Mouse (Mus musculus): ENCODE results near the gene Kctd19. TPM values are rescaled to one million over a fixed set of nuclear protein-coding genes. Genes with fewer than 3 reads are reported as not detected.

Kctd19 gene
- polyA plus RNA-seq, 1 experiment from 2014 or later = not detected

GRCm38 (mm10) chr8:105433511-105433910, 20.2 kb upstream of the Kctd19 start:
- Histone ChIP-seq H3K4me2 (ENCODE audit: low read depth, low read length) (no peak overlapping the region), H3K9ac (ENCODE audit: low read depth, low read length) (no peak overlapping the region), H3K36me3 (ENCODE audit: control insufficient read depth, insufficient read depth) (no peaks in the 10 kb centered on the region), H3K9me3 (replicated peaks; ENCODE audit: control insufficient read depth, low read length) (no peaks in the 10 kb centered on the region), H3K4me3 (ENCODE audit: low read depth, low read length) (no peak overlapping the region), H3K27me3 (ENCODE audit: control insufficient read depth, insufficient read depth, low read depth, low read length) (peaks cover 6% of the 10 kb centered on the region; the same call in 1 of the 2 replicates), H3K27ac (ENCODE audit: low read length) (no peak overlapping the region), H3K4me1 (ENCODE audit: control insufficient read depth, low read depth, low read length) (no peaks in the 10 kb centered on the region)
- 55% methylated on average over 5 of the region's 5 CpGs for WGBS (ENCODE audit: insufficient replicate concordance)
- no peak for ATAC-seq (ENCODE audit: low read depth)

GRCm38 (mm10) chr8:105433021-105433420, 19.7 kb upstream of the Kctd19 start:
- Histone ChIP-seq H3K4me1 (ENCODE audit: control insufficient read depth, low read depth, low read length) (no peaks in the 10 kb centered on the region), H3K4me3 (ENCODE audit: low read depth, low read length) (no peak overlapping the region), H3K9ac (ENCODE audit: low read depth, low read length) (no peak overlapping the region), H3K4me2 (ENCODE audit: low read depth, low read length) (no peak overlapping the region), H3K9me3 (replicated peaks; ENCODE audit: control insufficient read depth, low read length) (no peaks in the 10 kb centered on the region), H3K27ac (ENCODE audit: low read length) (no peak overlapping the region), H3K36me3 (ENCODE audit: control insufficient read depth, insufficient read depth) (no peaks in the 10 kb centered on the region), H3K27me3 (ENCODE audit: control insufficient read depth, insufficient read depth, low read depth, low read length) (peaks cover 6% of the 10 kb centered on the region; the same call in 1 of the 2 replicates)
- no peak for ATAC-seq (ENCODE audit: low read depth)
- whole genome bisulfite sequencing (ENCODE audit: insufficient replicate concordance) = 64% methylated on average over 6 of the region's 6 CpGs

DNA sequence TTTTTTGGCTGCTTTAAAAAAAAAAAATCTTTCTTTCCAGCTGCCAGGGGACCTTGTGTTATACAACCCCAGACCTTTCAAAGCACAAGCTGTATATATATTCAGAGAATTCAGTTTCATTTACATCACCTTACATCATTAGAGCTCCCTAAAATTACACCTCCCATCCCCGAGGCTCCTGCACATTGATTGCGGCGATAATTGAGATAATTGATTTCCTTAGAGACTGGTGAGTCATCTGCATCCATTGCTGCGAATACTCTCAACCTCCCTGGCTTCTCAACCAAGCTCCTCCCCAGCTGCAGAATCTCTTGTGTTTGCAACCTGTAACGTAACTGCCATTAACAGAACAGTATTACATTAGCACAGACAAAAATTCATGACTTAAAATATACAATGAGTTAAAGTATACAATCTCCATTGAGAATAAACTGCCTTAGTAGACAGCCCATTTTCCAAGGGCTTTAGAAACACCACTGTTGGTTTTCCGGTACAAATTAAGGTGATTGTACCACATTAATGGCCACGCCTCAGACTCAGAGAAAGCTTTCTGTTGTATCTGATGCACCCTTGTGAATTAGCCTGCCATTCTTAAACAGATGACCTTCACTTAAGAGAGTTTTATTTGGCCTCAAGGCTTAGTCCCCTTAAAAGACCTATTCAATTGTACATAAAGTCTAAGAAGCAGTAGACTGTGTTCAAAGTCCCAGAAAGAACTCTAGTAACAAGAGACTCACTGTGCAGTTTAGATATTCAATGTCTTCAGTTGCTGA, 18.6 kb upstream of the Kctd19 start:
- WGBS (ENCODE audit: insufficient replicate concordance) = 52% methylated on average over 7 of the region's 7 CpGs
- ATAC-seq (ENCODE audit: low read depth) = no peak
- Histone ChIP-seq H3K36me3 (ENCODE audit: control insufficient read depth, insufficient read depth) (no peaks in the 10 kb centered on the region), H3K4me3 (ENCODE audit: low read depth, low read length) (no peak overlapping the region), H3K4me2 (ENCODE audit: low read depth, low read length) (no peak overlapping the region), H3K27me3 (ENCODE audit: control insufficient read depth, insufficient read depth, low read depth, low read length) (peaks cover 6% of the 10 kb centered on the region; the same call in 1 of the 2 replicates), H3K27ac (ENCODE audit: low read length) (no peak overlapping the region), H3K9me3 (replicated peaks; ENCODE audit: control insufficient read depth, low read length) (no peaks in the 10 kb centered on the region), H3K9ac (ENCODE audit: low read depth, low read length) (no peak overlapping the region), H3K4me1 (ENCODE audit: control insufficient read depth, low read depth, low read length) (no peaks in the 10 kb centered on the region)

DNA sequence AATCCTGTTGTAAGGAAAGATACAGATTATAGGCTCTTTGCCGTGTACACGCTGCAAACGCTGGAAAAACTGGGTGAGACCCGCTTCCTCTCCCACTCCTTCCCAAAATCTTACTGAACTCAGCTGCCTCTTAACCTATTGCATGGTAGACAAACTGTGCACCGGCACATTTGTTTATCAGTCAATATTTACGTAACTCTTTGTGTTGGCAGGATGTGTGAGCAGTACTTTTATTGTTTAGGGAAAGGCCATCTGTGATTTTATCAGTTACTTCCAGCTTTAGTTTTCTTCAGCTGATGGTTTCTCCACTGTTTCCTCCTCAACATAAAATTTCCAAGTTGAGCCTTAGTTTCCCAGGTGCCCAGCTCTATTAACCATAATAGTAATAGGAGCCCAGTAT, 13.6 kb upstream of the Kctd19 start:
- Histone ChIP-seq H3K4me1 (ENCODE audit: control insufficient read depth, low read depth, low read length) (no peaks in the 10 kb centered on the region), H3K9ac (ENCODE audit: low read depth, low read length) (no peak overlapping the region), H3K9me3 (replicated peaks; ENCODE audit: control insufficient read depth, low read length) (no peaks in the 10 kb centered on the region), H3K27ac (ENCODE audit: low read length) (no peak overlapping the region), H3K27me3 (ENCODE audit: control insufficient read depth, insufficient read depth, low read depth, low read length) (no peaks in the 10 kb centered on the region), H3K36me3 (ENCODE audit: control insufficient read depth, insufficient read depth) (no peaks in the 10 kb centered on the region), H3K4me2 (ENCODE audit: low read depth, low read length) (no peak overlapping the region), H3K4me3 (ENCODE audit: low read depth, low read length) (no peak overlapping the region)
- 31% methylated on average over 6 of the region's 6 CpGs for WGBS (ENCODE audit: insufficient replicate concordance)
- no peak for ATAC-seq (ENCODE audit: low read depth)

DNA sequence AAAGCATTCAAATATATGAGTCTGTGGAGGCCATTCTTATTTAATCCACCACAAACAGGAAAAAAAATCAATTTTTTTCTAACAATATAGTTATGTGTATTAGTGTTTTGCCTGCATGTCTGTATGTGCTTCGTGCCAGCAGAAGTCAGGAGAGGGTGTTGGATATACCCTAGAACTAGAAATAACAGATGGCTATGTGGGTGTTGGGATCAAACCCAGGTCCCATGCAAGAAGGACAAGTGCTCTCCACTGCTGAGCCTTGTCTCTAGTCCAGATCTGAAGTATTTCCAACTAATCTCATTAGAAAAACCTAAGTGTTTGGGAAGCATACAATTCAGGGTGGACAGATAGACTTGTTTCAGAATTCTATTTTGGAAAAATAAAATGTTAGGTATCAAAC, 8.7 kb upstream of the Kctd19 start:
- Histone ChIP-seq H3K27me3 (ENCODE audit: control insufficient read depth, insufficient read depth, low read depth, low read length) (peaks cover 3% of the 10 kb centered on the region; the same call in 1 of the 2 replicates), H3K9ac (ENCODE audit: low read depth, low read length) (no peak overlapping the region), H3K27ac (ENCODE audit: low read length) (no peak overlapping the region), H3K4me3 (ENCODE audit: low read depth, low read length) (no peak overlapping the region), H3K4me1 (ENCODE audit: control insufficient read depth, low read depth, low read length) (no peaks in the 10 kb centered on the region), H3K9me3 (replicated peaks; ENCODE audit: control insufficient read depth, low read length) (no peaks in the 10 kb centered on the region), H3K36me3 (ENCODE audit: control insufficient read depth, insufficient read depth) (no peaks in the 10 kb centered on the region), H3K4me2 (ENCODE audit: low read depth, low read length) (no peak overlapping the region)
- ATAC-seq (ENCODE audit: low read depth) = no peak
- 50% methylated on average over 1 of the region's 1 CpGs for WGBS (ENCODE audit: insufficient replicate concordance)

GRCm38 (mm10) chr8:105419800-105420199, 6.5 kb upstream of the Kctd19 start:
- 79% methylated on average over 4 of the region's 4 CpGs for WGBS (ENCODE audit: insufficient replicate concordance)
- Histone ChIP-seq H3K36me3 (ENCODE audit: control insufficient read depth, insufficient read depth) (no peaks in the 10 kb centered on the region), H3K4me1 (ENCODE audit: control insufficient read depth, low read depth, low read length) (no peaks in the 10 kb centered on the region), H3K4me3 (ENCODE audit: low read depth, low read length) (no peak overlapping the region), H3K27ac (ENCODE audit: low read length) (no peak overlapping the region), H3K9ac (ENCODE audit: low read depth, low read length) (no peak overlapping the region), H3K27me3 (ENCODE audit: control insufficient read depth, insufficient read depth, low read depth, low read length) (peaks cover 5% of the 10 kb centered on the region; the same call in 1 of the 2 replicates), H3K4me2 (ENCODE audit: low read depth, low read length) (no peak overlapping the region), H3K9me3 (replicated peaks; ENCODE audit: control insufficient read depth, low read length) (no peaks in the 10 kb centered on the region)
- ATAC-seq (ENCODE audit: low read depth) = no peak

DNA sequence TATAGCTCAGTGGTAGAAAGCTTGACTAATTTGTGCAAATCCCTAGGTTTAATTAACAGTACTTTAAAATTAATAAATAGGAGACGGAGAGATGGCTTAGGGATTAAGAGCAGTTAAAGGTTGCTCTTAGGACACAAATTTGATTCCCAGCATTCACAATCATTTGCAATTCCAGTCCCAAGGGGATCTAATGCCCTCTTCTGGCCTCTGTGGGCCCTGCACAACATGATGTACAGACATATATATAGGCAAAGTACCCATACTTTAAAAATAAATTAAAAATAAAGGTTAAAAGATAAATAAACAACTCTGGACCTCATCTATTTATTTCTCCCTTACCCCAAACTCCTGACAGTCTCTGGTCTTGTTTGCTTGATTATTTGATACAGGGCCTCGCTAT, 5.7 kb upstream of the Kctd19 start:
- Histone ChIP-seq H3K27me3 (ENCODE audit: control insufficient read depth, insufficient read depth, low read depth, low read length) (peaks cover 12% of the 10 kb centered on the region), H3K9me3 (replicated peaks; ENCODE audit: control insufficient read depth, low read length) (no peaks in the 10 kb centered on the region), H3K4me2 (ENCODE audit: low read depth, low read length) (no peak overlapping the region), H3K36me3 (ENCODE audit: control insufficient read depth, insufficient read depth) (no peaks in the 10 kb centered on the region), H3K4me3 (ENCODE audit: low read depth, low read length) (no peak overlapping the region), H3K9ac (ENCODE audit: low read depth, low read length) (no peak overlapping the region), H3K27ac (ENCODE audit: low read length) (no peak overlapping the region), H3K4me1 (ENCODE audit: control insufficient read depth, low read depth, low read length) (no peaks in the 10 kb centered on the region)
- no peak for ATAC-seq (ENCODE audit: low read depth)
- 66% methylated on average over 2 of the region's 2 CpGs for WGBS (ENCODE audit: insufficient replicate concordance)

- Histone ChIP-seq H3K36me3 (ENCODE audit: control insufficient read depth, insufficient read depth) (no peaks in the 10 kb centered on the region), H3K27me3 (ENCODE audit: control insufficient read depth, insufficient read depth, low read depth, low read length) (peaks cover 22% of the 10 kb centered on the region), H3K9ac (ENCODE audit: low read depth, low read length) (no peak overlapping the region), H3K4me3 (ENCODE audit: low read depth, low read length) (no peak overlapping the region), H3K27ac (ENCODE audit: low read length) (no peak overlapping the region), H3K4me2 (ENCODE audit: low read depth, low read length) (no peak overlapping the region), H3K9me3 (replicated peaks; ENCODE audit: control insufficient read depth, low read length) (no peaks in the 10 kb centered on the region), H3K4me1 (ENCODE audit: control insufficient read depth, low read depth, low read length) (peaks cover 4% of the 10 kb centered on the region; the same call in 1 of the 2 replicates)
- WGBS (ENCODE audit: insufficient replicate concordance) = 91% methylated on average over 6 of the region's 6 CpGs
- ATAC-seq (ENCODE audit: low read depth) = no peak
These were observed 3.4 kb downstream of the Kctd19 start for GRCm38 (mm10) chr8:105409947-105410346.

DNA sequence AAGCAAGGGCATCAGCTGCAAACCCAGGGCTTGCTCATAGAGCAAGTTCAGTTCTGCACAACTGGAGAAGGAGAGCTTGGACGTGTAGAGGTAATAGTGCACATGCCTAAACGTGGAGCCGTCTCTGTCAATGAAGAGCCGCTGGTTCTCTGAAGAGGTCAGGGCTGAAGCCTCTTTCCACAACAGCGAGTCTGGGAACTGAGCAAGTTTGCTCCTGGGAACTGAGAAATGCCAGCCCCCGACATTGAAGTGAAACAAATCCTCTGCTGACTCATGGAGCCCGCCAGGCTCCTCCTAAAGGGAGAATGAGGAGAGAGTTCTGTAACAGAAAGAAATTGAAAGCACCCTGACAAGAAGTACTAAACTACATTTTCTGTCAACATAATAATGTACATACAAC, 5.0 kb downstream of the Kctd19 start:
- no peak overlapping the region for H3K4me3 ChIP-seq (ENCODE audit: low read depth, low read length)
- no peak overlapping the region for H3K9ac ChIP-seq (ENCODE audit: low read depth, low read length)
- no peak overlapping the region for H3K27ac ChIP-seq (ENCODE audit: low read length)
- H3K4me1 ChIP-seq (ENCODE audit: control insufficient read depth, low read depth, low read length) = peaks cover 2% of the 10 kb centered on the region; the same call in 1 of the 2 replicates
- no peak for ATAC-seq (ENCODE audit: low read depth)
- no peak overlapping the region for H3K4me2 ChIP-seq (ENCODE audit: low read depth, low read length)
- H3K27me3 ChIP-seq (ENCODE audit: control insufficient read depth, insufficient read depth, low read depth, low read length) = peaks cover 10% of the 10 kb centered on the region
- no peaks in the 10 kb centered on the region for H3K36me3 ChIP-seq (ENCODE audit: control insufficient read depth, insufficient read depth)
- no peaks in the 10 kb centered on the region for H3K9me3 ChIP-seq (replicated peaks; ENCODE audit: control insufficient read depth, low read length)
- 53% methylated on average over 7 of the region's 7 CpGs for WGBS (ENCODE audit: insufficient replicate concordance)

Measured in liver, embryonic 16.5 days (tissue).